Mouse (Mus musculus) thymus, postnatal 4 days (tissue): ENCODE measurements around the gene Ihh.

Source experiments
- DNase-seq: peaks from one replicate; pipeline ENCODE4 v3.0.0; 2021

Gene Ihh

DNA sequence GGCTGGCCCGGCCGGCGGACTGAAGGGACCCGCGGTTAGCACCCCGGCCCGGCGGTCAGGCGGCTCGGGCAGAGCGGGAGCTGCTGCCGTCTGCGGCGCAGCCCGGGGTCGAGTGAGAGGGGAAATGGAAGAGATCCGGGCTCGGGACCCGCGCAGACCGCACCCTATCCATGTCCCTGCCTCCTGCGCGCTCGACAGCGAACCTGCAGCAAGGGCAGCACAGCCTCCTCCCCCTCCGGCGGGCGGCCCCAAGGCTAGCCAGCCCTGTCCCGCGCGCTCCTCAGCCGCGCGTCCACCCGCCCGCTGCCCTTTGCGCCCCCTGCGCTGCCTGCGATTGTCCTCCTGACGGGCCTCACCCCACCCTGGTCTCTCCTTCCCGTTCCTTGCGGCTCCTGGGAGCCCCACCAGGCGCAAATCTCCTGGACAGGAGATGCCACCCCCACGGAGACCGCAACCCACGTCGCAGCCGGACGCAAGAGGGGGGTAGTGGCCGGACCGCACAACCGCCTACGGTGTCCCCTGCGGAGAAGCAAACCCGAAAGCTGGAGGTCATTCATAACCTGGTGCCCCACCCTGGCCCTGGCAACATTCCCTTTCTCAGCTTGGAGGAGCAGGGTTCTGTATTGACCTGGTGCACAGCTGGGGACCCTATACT is at the start of gene Ihh:
Gene Ihh, minus strand, starts transcription at position 117 of the 655 bp plus-strand sequence.
- no peak for DNase-seq

- DNase-seq = no peak
Measured at GRCm38 (mm10) chr1:75001183-75001582, 49.7 kb upstream of the Ihh start.

DNA sequence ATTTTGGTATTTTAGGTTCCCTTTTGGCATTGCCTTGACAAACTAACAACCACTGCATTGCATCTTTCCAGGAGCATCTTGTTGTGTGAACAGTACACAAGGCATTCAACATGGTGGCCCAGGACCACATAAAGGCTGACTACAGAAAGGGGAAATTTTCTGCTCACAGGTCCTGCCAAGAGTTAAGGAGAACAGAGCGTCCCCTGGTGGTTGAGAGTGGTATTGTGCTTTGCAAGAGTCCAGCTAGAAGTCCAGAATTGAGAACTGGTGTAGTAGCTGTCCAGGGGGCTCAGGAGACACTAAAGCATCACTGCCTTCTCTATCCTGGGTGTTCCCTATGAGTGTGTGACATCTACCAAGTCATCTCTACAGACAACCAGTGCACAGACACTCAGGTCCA is 49.0 kb upstream of the Ihh start:
- peak; percentile 58 for DNase-seq

- DNase-seq = no peak
Measured at GRCm38 (mm10) chr1:74999173-74999572, 47.7 kb upstream of the Ihh start.

DNA sequence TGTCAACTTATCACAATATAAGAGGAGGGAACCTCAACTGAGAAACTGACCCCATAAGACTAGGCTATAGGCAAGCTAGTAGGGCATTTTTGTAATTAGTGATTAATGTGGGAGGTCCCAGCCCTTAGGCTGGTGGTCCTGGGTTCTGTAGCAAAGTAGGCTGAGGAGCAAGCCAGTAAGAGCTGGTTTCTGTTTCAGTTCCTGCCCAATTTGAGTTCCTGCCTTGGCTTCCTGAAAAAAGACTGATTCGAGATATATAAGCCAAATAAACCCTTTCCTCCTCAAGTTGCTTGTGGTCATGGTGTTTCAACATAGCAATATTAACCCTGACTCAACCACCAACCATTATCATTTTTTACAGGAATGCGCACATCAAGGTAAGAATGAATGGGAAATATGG is 45.8 kb upstream of the Ihh start:
- DNase-seq = no peak

GRCm38 (mm10) chr1:74977001-74977400 is 25.5 kb upstream of the Ihh start:
- DNase-seq = no peak

- DNase-seq = no peak
Measured at GRCm38 (mm10) chr1:74975936-74976335, 24.5 kb upstream of the Ihh start.

- no peak for DNase-seq
Measured at GRCm38 (mm10) chr1:74973590-74973989, 22.1 kb upstream of the Ihh start.

DNA sequence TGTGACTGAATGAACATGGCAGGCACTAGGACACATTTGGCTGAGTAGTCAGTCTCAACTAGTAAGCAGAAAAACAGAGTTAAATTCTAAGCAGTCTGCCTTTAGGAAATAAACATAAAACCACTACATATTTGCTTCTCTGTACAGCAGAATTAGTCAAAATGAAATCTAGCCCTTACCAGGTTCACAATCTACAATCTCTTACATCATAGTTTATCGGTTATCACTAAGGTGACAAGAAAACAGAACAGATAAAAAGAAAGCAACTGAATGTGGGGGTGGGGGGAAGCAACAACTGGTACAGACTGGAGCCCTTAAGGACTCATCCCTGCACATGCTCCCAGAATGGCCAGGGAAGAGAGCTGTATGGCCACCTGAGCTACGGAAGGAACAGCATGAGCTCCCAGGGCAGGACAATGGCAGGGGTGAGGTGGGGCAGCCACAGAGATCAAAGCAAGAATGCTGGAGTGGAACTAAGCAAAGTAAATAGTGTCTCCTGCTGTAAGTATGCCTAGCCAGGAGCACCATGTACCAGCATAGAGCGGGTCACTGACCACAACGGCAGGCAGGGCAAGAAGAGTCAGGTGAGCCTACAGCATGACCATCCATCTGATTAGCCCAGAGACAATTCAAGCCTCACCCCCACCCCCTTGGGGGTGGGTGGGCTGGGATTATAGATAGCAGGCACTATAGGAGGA is 20.0 kb upstream of the Ihh start:
- DNase-seq = no peak

GRCm38 (mm10) chr1:74967962-74968580 is 16.6 kb upstream of the Ihh start:
- DNase-seq = no peak

- DNase-seq = peak; percentile 71
Measured at GRCm38 (mm10) chr1:74964494-74965215, 13.2 kb upstream of the Ihh start.

- no peak for DNase-seq
Measured at GRCm38 (mm10) chr1:74962853-74963227, 11.4 kb upstream of the Ihh start.

GRCm38 (mm10) chr1:74962126-74962852 is 10.8 kb upstream of the Ihh start:
- DNase-seq = no peak

DNA sequence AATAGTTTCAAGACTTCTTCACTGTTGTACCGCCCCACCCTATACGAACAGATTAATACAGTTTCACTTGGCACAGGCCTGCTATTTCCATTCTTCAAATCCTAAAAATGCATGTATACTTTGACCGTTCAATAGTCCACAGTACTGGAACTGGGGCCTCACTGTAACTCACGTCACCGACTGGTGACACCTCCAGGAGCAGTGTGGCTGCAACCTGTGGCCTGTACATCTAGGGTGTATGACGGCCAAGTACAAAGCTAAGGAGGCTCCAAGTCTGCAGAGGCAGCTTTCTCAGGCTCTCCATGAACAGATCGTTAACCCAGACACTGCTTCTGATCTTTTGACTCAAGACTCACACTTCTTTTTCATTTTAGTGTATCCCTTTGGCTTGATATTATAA is 10.2 kb upstream of the Ihh start:
- DNase-seq = no peak

GRCm38 (mm10) chr1:74960059-74960458 is 8.6 kb upstream of the Ihh start:
- no peak for DNase-seq

- DNase-seq = no peak
Measured at GRCm38 (mm10) chr1:74950576-74951490, 639 bp downstream of the Ihh start.

DNA sequence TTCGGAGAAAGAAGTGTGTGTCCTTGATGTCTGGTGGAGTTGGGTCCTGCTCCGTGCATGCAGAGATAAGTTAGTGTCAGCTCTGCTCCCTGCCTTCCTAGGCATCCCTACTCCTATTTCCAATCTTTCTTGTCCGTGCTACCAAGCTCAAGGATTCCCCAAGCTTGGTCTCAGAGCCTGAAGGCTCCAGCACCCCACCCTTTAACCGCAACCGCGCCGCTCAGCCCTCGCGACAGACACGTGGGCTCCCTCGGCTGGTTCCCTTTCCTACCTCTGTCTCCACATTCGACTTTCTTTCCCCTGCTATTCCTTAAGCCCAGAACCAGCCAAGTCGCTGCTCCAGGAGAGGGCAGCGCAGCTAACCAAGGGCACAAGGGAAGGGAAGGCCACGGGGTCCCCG is 1.4 kb downstream of the Ihh start:
- DNase-seq = no peak

GRCm38 (mm10) chr1:74949666-74950050 is 1.8 kb downstream of the Ihh start:
- DNase-seq = no peak

DNA sequence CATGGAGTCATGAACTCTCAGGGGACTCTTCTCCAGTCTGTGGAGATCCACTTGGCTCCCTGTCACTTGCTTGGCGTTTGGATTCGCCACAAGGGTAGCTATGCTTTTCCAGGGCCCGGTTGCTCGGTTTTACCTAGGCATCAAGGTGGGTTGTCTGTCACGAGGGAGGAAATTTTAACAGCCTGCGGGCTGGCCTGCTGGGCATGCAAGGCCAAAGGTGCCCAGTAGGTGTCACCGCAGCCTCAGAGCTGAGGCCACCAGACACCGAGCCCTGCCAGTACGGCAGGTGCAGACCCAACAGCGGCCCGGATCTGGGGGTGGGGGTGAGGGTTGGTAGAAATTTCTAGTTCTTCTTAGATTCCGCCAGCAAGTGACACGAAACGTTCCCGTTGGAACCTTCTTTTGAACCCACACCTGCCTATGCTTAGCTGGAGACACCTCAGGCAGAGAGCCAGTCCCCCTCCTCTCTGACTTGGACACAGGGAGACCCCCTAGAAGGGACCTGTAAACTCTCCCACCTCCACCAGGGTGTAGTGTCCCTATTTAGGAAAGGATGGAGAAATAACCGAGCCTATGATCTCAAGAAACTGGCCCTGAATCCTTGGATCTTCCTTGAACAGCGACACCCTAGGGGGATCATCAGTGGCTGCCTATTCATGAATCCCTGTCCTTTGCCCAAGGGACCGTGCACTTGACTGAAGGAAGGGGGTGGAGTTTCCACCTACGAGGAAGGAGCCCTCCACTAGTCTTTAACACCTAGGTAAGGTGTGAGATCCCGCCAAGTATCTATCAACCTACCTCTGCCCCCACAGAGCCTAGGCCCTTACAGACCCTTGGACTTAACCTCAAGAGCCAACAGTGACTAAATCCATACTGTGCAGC is 2.4 kb downstream of the Ihh start:
- peak; percentile 79 for DNase-seq

- no peak for DNase-seq
Measured at GRCm38 (mm10) chr1:74947986-74948670, 3.3 kb downstream of the Ihh start.
